13 mouse cellular contexts compared by ENCODE assay signal in the genomic region with DNA sequence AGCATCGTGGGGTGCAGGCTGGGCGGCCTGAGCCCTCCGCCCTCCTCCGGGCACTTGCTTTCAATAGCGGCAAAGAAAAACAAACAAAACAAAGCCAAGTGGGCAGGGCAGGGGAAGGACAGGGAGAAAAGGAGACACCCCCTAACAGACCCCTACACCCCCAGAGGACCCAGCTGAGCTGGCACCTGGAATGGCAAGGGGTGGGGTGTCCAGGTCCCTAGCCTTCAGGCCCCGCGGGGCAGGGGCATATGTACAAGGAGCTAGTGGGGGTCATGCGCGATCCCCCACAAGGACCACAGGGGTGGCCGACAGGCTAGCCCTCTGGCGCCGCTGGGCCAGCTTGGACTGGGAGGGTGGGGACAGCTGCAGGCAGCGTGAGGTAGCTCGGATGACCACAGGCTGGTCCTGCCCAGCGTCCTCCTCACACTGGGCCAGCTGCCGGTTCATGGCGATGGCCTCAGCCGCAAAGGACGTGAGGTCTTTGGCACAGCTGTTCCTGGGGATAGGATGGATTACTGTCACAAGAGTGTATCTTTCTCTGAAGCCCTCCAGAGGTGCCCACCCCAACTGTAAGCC. TPM values are rescaled to one million over a fixed set of nuclear protein-coding genes. Genes with fewer than 3 reads are reported as not detected.
DNase-seq lines count a peak whose midpoint lies in the region; ATAC-seq and TF ChIP-seq lines count a peak whose summit lies in the region.
"Had no signal": no experiment of that assay in that cellular context is flagged by ENCODE, and none has a peak within 500 bp of the region (broad histone marks: within the 10 kb centered on the region; RNA-seq: fewer than 3 reads in every experiment).

No protein-coding gene starts in this region.

- DNase-seq in heart, adult 11 months = peak; percentile 96
- DNase-seq in heart, adult 18-20 months = no peak
- DNase-seq in liver, embryonic 11.5 days (ENCODE audit: low spot score) = no peak
- peak; percentile 55 for DNase-seq in gastrocnemius, postnatal 10 days
- DNase-seq in liver, postnatal 0 days = no peak
- no peak for DNase-seq in adrenal gland, postnatal 36 days
- DNase-seq: cerebellum, adult 9-10 months; kidney, postnatal 4 days; thymus, adult 2 months had no signal

- no peak overlapping the region for H3K9ac ChIP-seq in liver, embryonic 12.5 days
- H3K9ac ChIP-seq in liver, embryonic 11.5 days (ENCODE audit: low read depth, low read length) = no peak overlapping the region
- peak overlapping the region; percentile 46; the same call in 1 of the 2 replicates for H3K9ac ChIP-seq in liver, postnatal 0 days (replicated peaks)
- no peak overlapping the region for H3K9ac ChIP-seq in intestine, postnatal 0 days (ENCODE audit: low read depth, low read length)
- H3K9ac ChIP-seq: forebrain, embryonic 15.5 days; neural tube, embryonic 12.5 days had no signal

- no peak overlapping the region for H3K4me2 ChIP-seq in liver, embryonic 12.5 days
- no peak overlapping the region for H3K4me2 ChIP-seq in liver, embryonic 11.5 days
- no peak overlapping the region for H3K4me2 ChIP-seq in liver, postnatal 0 days (ENCODE audit: low read depth, low read length)
- no peak overlapping the region for H3K4me2 ChIP-seq in intestine, postnatal 0 days (replicated peaks; ENCODE audit: low read depth)
- H3K4me2 ChIP-seq: forebrain, embryonic 15.5 days; neural tube, embryonic 12.5 days had no signal

- TF ChIP-seq CTCF in liver, postnatal 0 days (IDR thresholded peaks at IDR 0.05; ENCODE audit: low read depth) = no peak
- no peak for TF ChIP-seq CTCF in intestine, postnatal 0 days (IDR thresholded peaks at IDR 0.05; ENCODE audit: low read depth)

- H3K4me1 ChIP-seq in liver, embryonic 12.5 days = peaks cover 68% of the 10 kb centered on the region
- H3K4me1 ChIP-seq in liver, embryonic 11.5 days (replicated peaks; ENCODE audit: control insufficient read depth, insufficient read depth, low read length) = peaks cover 34% of the 10 kb centered on the region
- peaks cover 35% of the 10 kb centered on the region for H3K4me1 ChIP-seq in liver, postnatal 0 days (ENCODE audit: insufficient read depth)
- H3K4me1 ChIP-seq in intestine, postnatal 0 days (replicated peaks; ENCODE audit: control insufficient read depth, insufficient read depth, low read length) = peaks cover 4% of the 10 kb centered on the region; the same call in 1 of the 2 replicates

- 85% methylated on average over 19 of the region's 19 CpGs for WGBS in liver, embryonic 12.5 days (ENCODE audit: insufficient replicate concordance)
- 88% methylated on average over 19 of the region's 19 CpGs for WGBS in liver, embryonic 11.5 days
- WGBS in liver, postnatal 0 days (ENCODE audit: insufficient replicate concordance) = 83% methylated on average over 19 of the region's 19 CpGs
- 78% methylated on average over 19 of the region's 19 CpGs for WGBS in intestine, postnatal 0 days

- H3K4me3 ChIP-seq in liver, embryonic 12.5 days = no peak overlapping the region
- no peak overlapping the region for H3K4me3 ChIP-seq in liver, embryonic 11.5 days (ENCODE audit: low read depth, low read length)
- H3K4me3 ChIP-seq in liver, postnatal 0 days (ENCODE audit: low read depth, low read length) = no peak overlapping the region
- H3K4me3 ChIP-seq in intestine, postnatal 0 days (ENCODE audit: low read depth, low read length) = no peak overlapping the region
- H3K4me3 ChIP-seq: forebrain, embryonic 15.5 days; neural tube, embryonic 12.5 days had no signal

- 0 out of 2 replicates have a peak overlapping the region, but pooled peaks have one; percentile 22 for H3K27ac ChIP-seq in liver, embryonic 12.5 days
- H3K27ac ChIP-seq in liver, embryonic 11.5 days (ENCODE audit: low read depth, low read length) = no peak overlapping the region
- no peak overlapping the region for H3K27ac ChIP-seq in liver, postnatal 0 days (ENCODE audit: low read depth)
- H3K27ac ChIP-seq in intestine, postnatal 0 days (ENCODE audit: low read depth, low read length) = no peak overlapping the region
- H3K27ac ChIP-seq: forebrain, embryonic 15.5 days; neural tube, embryonic 12.5 days had no signal

- no peaks in the 10 kb centered on the region for H3K9me3 ChIP-seq in liver, embryonic 12.5 days (replicated peaks)
- no peaks in the 10 kb centered on the region for H3K9me3 ChIP-seq in liver, embryonic 11.5 days (ENCODE audit: control insufficient read depth, low read length)
- H3K9me3 ChIP-seq in liver, postnatal 0 days (ENCODE audit: low read length) = no peaks in the 10 kb centered on the region
- no peaks in the 10 kb centered on the region for H3K9me3 ChIP-seq in intestine, postnatal 0 days (ENCODE audit: control insufficient read depth)
- H3K9me3 ChIP-seq: forebrain, embryonic 15.5 days; neural tube, embryonic 12.5 days had no signal

- no peaks in the 10 kb centered on the region for H3K27me3 ChIP-seq in liver, embryonic 12.5 days (replicated peaks)
- H3K27me3 ChIP-seq in liver, embryonic 11.5 days (replicated peaks; ENCODE audit: control insufficient read depth, insufficient read depth, low read length) = no peaks in the 10 kb centered on the region
- no peaks in the 10 kb centered on the region for H3K27me3 ChIP-seq in liver, postnatal 0 days (ENCODE audit: insufficient read depth, low read length)
- H3K27me3 ChIP-seq in intestine, postnatal 0 days (replicated peaks; ENCODE audit: control insufficient read depth, insufficient read depth, low read length) = no peaks in the 10 kb centered on the region
- H3K27me3 ChIP-seq: forebrain, embryonic 15.5 days; neural tube, embryonic 12.5 days had no signal

- TF ChIP-seq EP300 in liver, postnatal 0 days (IDR thresholded peaks at IDR 0.05; ENCODE audit: low read depth) = no peak

- peaks cover 68% of the 10 kb centered on the region for H3K36me3 ChIP-seq in liver, embryonic 12.5 days
- peaks cover 52% of the 10 kb centered on the region for H3K36me3 ChIP-seq in liver, embryonic 11.5 days (ENCODE audit: control insufficient read depth, insufficient read depth, low read length)
- peaks cover 63% of the 10 kb centered on the region for H3K36me3 ChIP-seq in liver, postnatal 0 days (replicated peaks; ENCODE audit: insufficient read depth, low read length)
- peaks cover 61% of the 10 kb centered on the region for H3K36me3 ChIP-seq in intestine, postnatal 0 days (ENCODE audit: control insufficient read depth, insufficient read depth)

- no peak for ATAC-seq in liver, embryonic 12.5 days
- ATAC-seq in liver, embryonic 11.5 days (replicated peaks; ENCODE audit: low FRiP score) = no peak
- ATAC-seq in liver, postnatal 0 days = no peak
- no peak for ATAC-seq in intestine, postnatal 0 days
- ATAC-seq: forebrain, embryonic 15.5 days had no signal

RNA-seq across cellular contexts. Expression of a gene that starts 10.1 kb away (rescaled TPM):
- total RNA-seq in heart, adult 18-20 months (2021) = 10 to 100 TPM; 43.2 to 46.1 TPM
- 26.0 and 27.3 TPM in 2 replicates for polyA plus RNA-seq in liver, embryonic 12.5 days (2016; fragmentation: Nextera tagmentation; extraction: Ambion mirVana)
- polyA plus RNA-seq in liver, embryonic 11.5 days (2014; fragmentation: Nextera tagmentation; extraction: Ambion mirVana) = 38.0 and 38.4 TPM in 2 replicates
- total RNA-seq in gastrocnemius, postnatal 10 days (2021) = 10 to 100 TPM; 39.9 to 40.3 TPM
- polyA plus RNA-seq in liver, postnatal 0 days (2015; fragmentation: Nextera tagmentation; extraction: Ambion mirVana) = 10.7 and 11.5 TPM in 2 replicates
- 21.5 and 23.5 TPM in 2 replicates for polyA plus RNA-seq in intestine, postnatal 0 days (2015; fragmentation: Nextera tagmentation; extraction: Ambion mirVana)
- total RNA-seq in adrenal gland, postnatal 36 days (2021) = 10 to 100 TPM; 61.7 to 71.2 TPM

RNA-seq across cellular contexts. Expression of a gene that starts 11.0 kb away (rescaled TPM):
- 100 to 1,000 TPM; 185 to 204 TPM for total RNA-seq in heart, adult 18-20 months (2021)
- polyA plus RNA-seq in liver, embryonic 12.5 days (2016; fragmentation: Nextera tagmentation; extraction: Ambion mirVana) = 124 and 125 TPM in 2 replicates
- 124 and 128 TPM in 2 replicates for polyA plus RNA-seq in liver, embryonic 11.5 days (2014; fragmentation: Nextera tagmentation; extraction: Ambion mirVana)
- total RNA-seq in gastrocnemius, postnatal 10 days (2021) = 100 to 1,000 TPM; 142 to 160 TPM
- 45.8 and 46.1 TPM in 2 replicates for polyA plus RNA-seq in liver, postnatal 0 days (2015; fragmentation: Nextera tagmentation; extraction: Ambion mirVana)
- 38.4 and 38.6 TPM in 2 replicates for polyA plus RNA-seq in intestine, postnatal 0 days (2015; fragmentation: Nextera tagmentation; extraction: Ambion mirVana)
- total RNA-seq in adrenal gland, postnatal 36 days (2021) = 100 to 1,000 TPM; 178 to 198 TPM

RNA-seq across cellular contexts. Expression of a gene that starts 34.9 kb away (rescaled TPM):
- 1 to 10 TPM; 7.5 to 8.0 TPM for total RNA-seq in heart, adult 18-20 months (2021)
- 43.9 and 45.3 TPM in 2 replicates for polyA plus RNA-seq in liver, embryonic 12.5 days (2016; fragmentation: Nextera tagmentation; extraction: Ambion mirVana)
- polyA plus RNA-seq in liver, embryonic 11.5 days (2014; fragmentation: Nextera tagmentation; extraction: Ambion mirVana) = 56.7 and 57.3 TPM in 2 replicates
- total RNA-seq in gastrocnemius, postnatal 10 days (2021) = 10 to 100 TPM in 1 of 2 experiments, 1 to 10 TPM in 1; 8.6 to 13.1 TPM
- 14.7 and 17.3 TPM in 2 replicates for polyA plus RNA-seq in liver, postnatal 0 days (2015; fragmentation: Nextera tagmentation; extraction: Ambion mirVana)
- 14.4 and 15.4 TPM in 2 replicates for polyA plus RNA-seq in intestine, postnatal 0 days (2015; fragmentation: Nextera tagmentation; extraction: Ambion mirVana)
- total RNA-seq in adrenal gland, postnatal 36 days (2021) = 10 to 100 TPM; 19.4 to 20.1 TPM

RNA-seq across cellular contexts. Expression of a gene that starts 35.1 kb away (rescaled TPM):
- total RNA-seq in heart, adult 18-20 months (2021) = 1 to 10 TPM; 2.5 to 2.6 TPM
- polyA plus RNA-seq in liver, embryonic 12.5 days (2016; fragmentation: Nextera tagmentation; extraction: Ambion mirVana) = 10.1 and 10.6 TPM in 2 replicates
- 5.7 and 6.8 TPM in 2 replicates for polyA plus RNA-seq in liver, embryonic 11.5 days (2014; fragmentation: Nextera tagmentation; extraction: Ambion mirVana)
- total RNA-seq in gastrocnemius, postnatal 10 days (2021) = 1 to 10 TPM; 4.3 to 6.1 TPM
- 7.9 and 10.4 TPM in 2 replicates for polyA plus RNA-seq in liver, postnatal 0 days (2015; fragmentation: Nextera tagmentation; extraction: Ambion mirVana)
- 12.2 and 14.4 TPM in 2 replicates for polyA plus RNA-seq in intestine, postnatal 0 days (2015; fragmentation: Nextera tagmentation; extraction: Ambion mirVana)
- total RNA-seq in adrenal gland, postnatal 36 days (2021) = 10 to 100 TPM in 1 of 2 experiments, 1 to 10 TPM in 1; 9.9 to 16.6 TPM

RNA-seq across cellular contexts. Expression of a gene that starts 44.3 kb away (rescaled TPM):
- 100 to 1,000 TPM; 121 to 132 TPM for total RNA-seq in heart, adult 18-20 months (2021)
- polyA plus RNA-seq in liver, embryonic 12.5 days (2016; fragmentation: Nextera tagmentation; extraction: Ambion mirVana) = 106 TPM in 2 replicates
- polyA plus RNA-seq in liver, embryonic 11.5 days (2014; fragmentation: Nextera tagmentation; extraction: Ambion mirVana) = 92.3 and 96.1 TPM in 2 replicates
- total RNA-seq in gastrocnemius, postnatal 10 days (2021) = 100 to 1,000 TPM; 121 to 141 TPM
- polyA plus RNA-seq in liver, postnatal 0 days (2015; fragmentation: Nextera tagmentation; extraction: Ambion mirVana) = 41.4 and 45.8 TPM in 2 replicates
- 97.5 and 99.2 TPM in 2 replicates for polyA plus RNA-seq in intestine, postnatal 0 days (2015; fragmentation: Nextera tagmentation; extraction: Ambion mirVana)
- total RNA-seq in adrenal gland, postnatal 36 days (2021) = 100 to 1,000 TPM; 129 to 135 TPM

Comparison
In these comparisons a context has a peak if more than half of its experiments do, and no peak if none do; other contexts are left out.
1. DNase-seq: peak in heart, adult 11 months (single experiment) and gastrocnemius, postnatal 10 days (single experiment); none in heart, adult 18-20 months (0 of 2), liver, embryonic 11.5 days (single experiment), liver, postnatal 0 days (single experiment) and adrenal gland, postnatal 36 days (0 of 2).